Mouse (Mus musculus) stomach, postnatal 0 days (tissue): ENCODE data around the gene Onecut3. TPM values are rescaled to one million over a fixed set of nuclear protein-coding genes. Genes with fewer than 3 reads are reported as not detected.

Experiments used
- ATAC-seq: fragments of 200-750 bp; cut with Nextera tagmentation; 2 replicates; pipeline ENCODE4 v1.8.0; 2017; ENCODE audit not compliant: low FRiP score, low TSS enrichment
- DNase-seq: peaks from one replicate; pipeline ENCODE4 v3.0.0-alpha.2; 2016; ENCODE audit warnings: low spot score
- H3K27ac ChIP-seq: fragments of 300-500 bp; sonication (generic); replicated peaks from 2 replicates; pipeline ENCODE4 v1.5.1; 2014; ENCODE audit warnings: mild to moderate bottlenecking, control low read depth
- H3K27me3 ChIP-seq: fragments of 300-500 bp; sonication (generic); 2 replicates; pipeline ENCODE4 v1.6.1; 2014; ENCODE audit warnings: low read length; ENCODE audit not compliant: control insufficient read depth, insufficient read depth
- H3K36me3 ChIP-seq: fragments of 300-500 bp; sonication (generic); 2 replicates; pipeline ENCODE4 v1.6.1; 2014; ENCODE audit warnings: low read length, mixed read lengths; ENCODE audit not compliant: control insufficient read depth, insufficient read depth
- H3K4me1 ChIP-seq: fragments of 300-500 bp; sonication (generic); replicated peaks from 2 replicates; pipeline ENCODE4 v1.6.1; 2014; ENCODE audit warnings: antibody characterized with exemption; ENCODE audit not compliant: control insufficient read depth, insufficient read depth
- H3K4me2 ChIP-seq: fragments of 300-500 bp; sonication (generic); replicated peaks from 2 replicates; pipeline ENCODE4 v1.6.1; 2014; ENCODE audit warnings: low read depth, mild to moderate bottlenecking, control low read depth, moderate library complexity
- H3K4me3 ChIP-seq: fragments of 300-500 bp; sonication (generic); 2 replicates; pipeline ENCODE4 v1.5.1; 2014; ENCODE audit warnings: low read depth, low read length, control low read depth
- H3K9ac ChIP-seq: fragments of 300-500 bp; sonication (generic); 2 replicates; pipeline ENCODE4 v1.6.1; 2014; ENCODE audit warnings: mild to moderate bottlenecking, low read length, control low read depth, mixed read lengths
- H3K9me3 ChIP-seq: fragments of 300-500 bp; sonication (generic); 2 replicates; pipeline ENCODE4 v1.6.1; 2016; ENCODE audit warnings: low read length; ENCODE audit not compliant: control insufficient read depth
- CTCF ChIP-seq: IDR thresholded peaks from 2 replicates; pipeline ENCODE4 v1.5.1; 2016; ENCODE audit warnings: antibody characterized with exemption, low read depth, mild to moderate bottlenecking, moderate library complexity
- EP300 ChIP-seq: optimal IDR thresholded peaks from 2 replicates; pipeline ENCODE3; 2016; ENCODE audit warnings: antibody characterized with exemption
- WGBS: fragments of 180-500 bp; shearing (Covaris S2); extraction: QIAGEN DNeasy Blood & Tissue Kit; methylation state at CpG from one replicate; pipeline ENCODE4 v1.1.7; 2014; 5-methylcytosine and 5-hydroxymethylcytosine counted together
- polyA plus RNA-seq: library from polyadenylated mRNA; unstranded; fragments of >200 nt; fragmentation: Nextera tagmentation; extraction: Ambion mirVana; gene quantifications from 2 replicates; pipeline ENCODE4 v1.2.1, GENCODE M21; 2015

Onecut3 gene
- polyA plus RNA-seq, 1 experiment from 2014 or later, result 0.01 TPM

GRCm38 (mm10) chr10:80495901-80496300 is 1.3 kb downstream of the Onecut3 start:
- Histone ChIP-seq H3K27me3 (peaks cover 50% of the 10 kb centered on the region), H3K4me3 (peak overlapping the region; percentile 19), H3K4me2 (no peak overlapping the region; the same call in 1 of the 2 replicates), H3K27ac (no peak overlapping the region), H3K9ac (no peak overlapping the region), H3K9me3 (no peaks in the 10 kb centered on the region), H3K4me1 (peaks cover 2% of the 10 kb centered on the region; the same call in 1 of the 2 replicates), H3K36me3 (no peaks in the 10 kb centered on the region)
- under 1% methylated on average over 33 of the region's 35 CpGs for WGBS
- TF ChIP-seq EP300 (no peak), CTCF (no peak)
- DNase-seq, result no peak
- no peak for ATAC-seq

GRCm38 (mm10) chr10:80496421-80496820 is 1.8 kb downstream of the Onecut3 start:
- H3K4me1 ChIP-seq, result peaks cover 2% of the 10 kb centered on the region; the same call in 1 of the 2 replicates
- no peak overlapping the region for H3K27ac ChIP-seq
- WGBS, result under 1% methylated on average over 20 of the region's 20 CpGs
- TF ChIP-seq CTCF, result no peak
- TF ChIP-seq EP300, result no peak
- H3K4me3 ChIP-seq, result peak overlapping the region; percentile 19
- H3K9ac ChIP-seq, result no peak overlapping the region
- H3K27me3 ChIP-seq, result peaks cover 45% of the 10 kb centered on the region
- no peak for DNase-seq
- no peaks in the 10 kb centered on the region for H3K36me3 ChIP-seq
- no peak for ATAC-seq
- H3K9me3 ChIP-seq, result no peaks in the 10 kb centered on the region
- no peak overlapping the region for H3K4me2 ChIP-seq

GRCm38 (mm10) chr10:80502291-80502690 is 7.7 kb downstream of the Onecut3 start:
- no peaks in the 10 kb centered on the region for H3K36me3 ChIP-seq
- H3K4me1 ChIP-seq, result no peaks in the 10 kb centered on the region
- H3K4me2 ChIP-seq, result no peak overlapping the region
- no peak overlapping the region for H3K27ac ChIP-seq
- H3K9me3 ChIP-seq, result no peaks in the 10 kb centered on the region
- DNase-seq (no peak), ATAC-seq (no peak)
- WGBS, result 6% methylated on average over 7 of the region's 7 CpGs
- H3K4me3 ChIP-seq, result no peak overlapping the region
- no peak for TF ChIP-seq EP300
- TF ChIP-seq CTCF, result no peak
- H3K9ac ChIP-seq, result no peak overlapping the region
- H3K27me3 ChIP-seq, result peaks cover 23% of the 10 kb centered on the region; the same call in 1 of the 2 replicates

DNA sequence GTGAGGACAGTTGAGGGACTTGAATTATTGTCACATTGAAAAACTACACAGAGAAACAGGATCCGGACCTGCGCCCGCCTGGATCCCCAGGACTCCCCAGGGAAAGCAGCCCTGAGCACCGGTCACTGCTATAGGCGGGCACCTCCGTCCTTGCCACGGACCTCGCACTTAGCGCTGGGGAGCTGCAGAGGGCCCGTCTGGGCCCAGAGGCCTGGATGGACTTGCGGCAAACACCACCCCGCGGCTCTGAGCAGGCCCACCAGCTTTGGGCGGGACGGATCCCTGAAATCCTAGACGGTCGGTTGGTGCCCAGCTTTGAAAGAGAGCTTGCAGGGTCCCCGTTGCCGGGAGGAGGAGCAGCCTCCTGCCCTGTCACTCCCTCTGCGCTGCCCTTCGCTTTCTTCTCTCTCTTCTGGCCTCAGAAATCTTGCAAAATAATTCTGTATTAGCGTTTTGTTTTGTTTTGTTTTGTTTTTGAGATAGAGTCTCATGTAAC is 8.2 kb downstream of the Onecut3 start:
- Histone ChIP-seq H3K27me3 (peaks cover 17% of the 10 kb centered on the region; the same call in 1 of the 2 replicates), H3K9me3 (no peaks in the 10 kb centered on the region), H3K4me2 (no peak overlapping the region), H3K9ac (no peak overlapping the region), H3K36me3 (no peaks in the 10 kb centered on the region), H3K4me1 (no peaks in the 10 kb centered on the region), H3K27ac (no peak overlapping the region), H3K4me3 (no peak overlapping the region)
- 15% methylated on average over 22 of the region's 22 CpGs for WGBS
- DNase-seq (no peak), ATAC-seq (no peak)
- TF ChIP-seq EP300, result no peak
- TF ChIP-seq CTCF, result no peak

GRCm38 (mm10) chr10:80503599-80504220 is 9.1 kb downstream of the Onecut3 start:
- Histone ChIP-seq H3K4me2 (no peak overlapping the region; the same call in 1 of the 2 replicates), H3K4me1 (no peaks in the 10 kb centered on the region), H3K9ac (no peak overlapping the region), H3K27me3 (peaks cover 16% of the 10 kb centered on the region; the same call in 1 of the 2 replicates), H3K9me3 (no peaks in the 10 kb centered on the region), H3K4me3 (no peak overlapping the region), H3K36me3 (no peaks in the 10 kb centered on the region), H3K27ac (no peak overlapping the region)
- peak; percentile 64 for ATAC-seq
- DNase-seq, result peak; percentile 66
- WGBS, result 7% methylated on average over 27 of the region's 27 CpGs
- TF ChIP-seq CTCF, result no peak
- no peak for TF ChIP-seq EP300

DNA sequence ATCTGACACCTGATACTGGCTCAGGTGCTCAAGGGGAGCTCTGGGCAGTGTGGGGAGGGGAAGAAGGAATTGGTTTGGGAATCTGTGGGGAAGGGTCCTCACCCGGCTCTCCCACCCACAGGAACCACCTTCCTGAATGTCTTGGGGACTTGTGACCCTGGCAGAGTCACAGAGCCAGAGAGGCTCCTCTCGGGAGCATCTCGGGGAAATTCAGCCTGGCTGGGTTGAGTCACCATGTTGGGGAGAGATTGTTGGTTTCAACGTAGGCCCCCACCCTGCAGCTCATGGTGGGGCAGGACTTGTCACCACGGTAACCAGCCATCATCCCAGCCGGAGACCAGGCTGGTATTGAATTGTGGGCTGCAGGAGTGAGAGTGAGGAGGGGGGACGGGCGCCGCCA is 10.1 kb downstream of the Onecut3 start:
- WGBS, result 4% methylated on average over 9 of the region's 9 CpGs
- Histone ChIP-seq H3K9me3 (no peaks in the 10 kb centered on the region), H3K27me3 (peaks cover 16% of the 10 kb centered on the region; the same call in 1 of the 2 replicates), H3K4me1 (no peaks in the 10 kb centered on the region), H3K36me3 (no peaks in the 10 kb centered on the region), H3K4me2 (no peak overlapping the region), H3K4me3 (no peak overlapping the region), H3K27ac (no peak overlapping the region), H3K9ac (no peak overlapping the region)
- TF ChIP-seq EP300 (no peak), CTCF (no peak)
- ATAC-seq, result no peak
- no peak for DNase-seq
